In the genomic region with DNA sequence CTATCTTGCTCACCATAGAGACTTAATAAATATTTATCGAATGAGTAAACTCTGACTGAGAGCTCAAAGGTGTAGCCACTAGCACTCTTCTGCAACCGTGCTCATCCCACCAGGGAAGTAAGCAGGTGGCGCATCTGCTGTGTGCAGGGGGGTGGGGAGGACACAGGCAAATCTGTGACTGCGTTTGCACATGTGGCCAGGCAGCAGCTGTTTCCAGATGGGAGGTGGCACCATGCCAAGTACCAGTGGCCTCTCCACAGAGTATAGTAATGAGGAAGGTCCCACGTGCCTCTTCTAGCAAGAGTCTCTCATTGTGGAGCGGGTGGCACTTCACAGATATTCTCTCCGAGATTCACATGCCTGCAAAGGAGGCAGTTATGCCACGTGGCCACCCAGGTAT, we compare ENCODE assay signal across 10 mouse cellular contexts.
DNase-seq lines count a peak whose midpoint lies in the region; ATAC-seq and TF ChIP-seq lines count a peak whose summit lies in the region.
"Had no signal": no experiment of that assay in that cellular context is flagged by ENCODE, and none has a peak within 500 bp of the region (broad histone marks: within the 10 kb centered on the region; RNA-seq: fewer than 3 reads in every experiment).

No protein-coding gene starts in this region.

- peaks cover 17% of the 10 kb centered on the region for H3K4me1 ChIP-seq in limb, embryonic 13.5 days
- H3K4me1 ChIP-seq in limb, embryonic 10.5 days = peaks cover 9% of the 10 kb centered on the region
- no peaks in the 10 kb centered on the region for H3K4me1 ChIP-seq in lung, postnatal 0 days (ENCODE audit: insufficient read depth, low read depth, low read length)
- H3K4me1 ChIP-seq: liver, embryonic 15.5 days had no signal

- no peaks in the 10 kb centered on the region for H3K9me3 ChIP-seq in limb, embryonic 13.5 days
- H3K9me3 ChIP-seq in limb, embryonic 10.5 days (replicated peaks) = no peaks in the 10 kb centered on the region
- no peaks in the 10 kb centered on the region for H3K9me3 ChIP-seq in lung, postnatal 0 days (ENCODE audit: low read length)
- H3K9me3 ChIP-seq: liver, embryonic 15.5 days had no signal

- no peak overlapping the region for H3K4me3 ChIP-seq in limb, embryonic 13.5 days
- no peak overlapping the region for H3K4me3 ChIP-seq in limb, embryonic 10.5 days
- H3K4me3 ChIP-seq in lung, postnatal 0 days (ENCODE audit: low read depth, low read length) = no peak overlapping the region
- H3K4me3 ChIP-seq: liver, embryonic 15.5 days had no signal

- peak; percentile 54; the same call in 1 of the 2 replicates for ATAC-seq in limb, embryonic 13.5 days (ENCODE audit: low FRiP score, low read depth)
- peak; percentile 53 for ATAC-seq in lung, postnatal 0 days

- H3K36me3 ChIP-seq in limb, embryonic 13.5 days = no peaks in the 10 kb centered on the region
- no peaks in the 10 kb centered on the region for H3K36me3 ChIP-seq in limb, embryonic 10.5 days
- H3K36me3 ChIP-seq in lung, postnatal 0 days (ENCODE audit: insufficient read depth, low read length) = no peaks in the 10 kb centered on the region
- H3K36me3 ChIP-seq: liver, embryonic 15.5 days had no signal

- H3K27ac ChIP-seq in limb, embryonic 13.5 days = no peak overlapping the region
- no peak overlapping the region for H3K27ac ChIP-seq in limb, embryonic 10.5 days
- H3K27ac ChIP-seq in lung, postnatal 0 days (ENCODE audit: low read length) = no peak overlapping the region
- H3K27ac ChIP-seq: kidney, postnatal 0 days; liver, embryonic 15.5 days had no signal

- no peak for TF ChIP-seq CTCF in brain, embryonic 14.5 days (IDR thresholded peaks at IDR 0.05; ENCODE audit: borderline replicate concordance, extremely low read depth, insufficient read depth, insufficient read length)
- TF ChIP-seq CTCF in lung, postnatal 0 days (IDR thresholded peaks at IDR 0.05) = no peak

- DNase-seq in gastrocnemius, postnatal 10 days = peak; percentile 32
- no peak for DNase-seq in gastrocnemius, postnatal 25 days
- no peak for DNase-seq in limb, embryonic 10.5 days (ENCODE audit: low spot score)
- peak; percentile 74 for DNase-seq in brain, embryonic 14.5 days (ENCODE audit: low read depth)
- DNase-seq in lung, postnatal 0 days (ENCODE audit: low spot score) = peak; percentile 33
- DNase-seq in layer of hippocampus, postnatal 25 days (ENCODE audit: extremely low spot score in 1 of 2, low spot score in 1 of 2) = no peak
- no peak for DNase-seq in left cerebral cortex, adult 8-10 months (ENCODE audit: low spot score in 2 of 2)

- H3K27me3 ChIP-seq in limb, embryonic 13.5 days = no peaks in the 10 kb centered on the region
- H3K27me3 ChIP-seq in limb, embryonic 10.5 days (ENCODE audit: low read depth, poor library complexity, severe bottlenecking) = no peaks in the 10 kb centered on the region
- no peaks in the 10 kb centered on the region for H3K27me3 ChIP-seq in lung, postnatal 0 days (replicated peaks; ENCODE audit: insufficient read depth, low read length)
- H3K27me3 ChIP-seq: liver, embryonic 15.5 days had no signal

- TF ChIP-seq POLR2A in brain, embryonic 14.5 days (IDR thresholded peaks at IDR 0.05; ENCODE audit: borderline replicate concordance, extremely low read depth, insufficient read depth, insufficient read length, poor library complexity, severe bottlenecking) = no peak

- no peak overlapping the region for H3K4me2 ChIP-seq in limb, embryonic 13.5 days (replicated peaks)
- no peak overlapping the region for H3K4me2 ChIP-seq in lung, postnatal 0 days (replicated peaks; ENCODE audit: low read depth, low read length)
- H3K4me2 ChIP-seq: liver, embryonic 15.5 days had no signal

- 52% methylated on average over 8 of the region's 8 CpGs for WGBS in limb, embryonic 13.5 days
- WGBS in limb, embryonic 10.5 days = 90% methylated on average over 8 of the region's 8 CpGs
- WGBS in lung, postnatal 0 days = 44% methylated on average over 8 of the region's 8 CpGs

- no peak overlapping the region for H3K9ac ChIP-seq in limb, embryonic 13.5 days
- no peak overlapping the region for H3K9ac ChIP-seq in lung, postnatal 0 days (replicated peaks; ENCODE audit: low read depth)
- H3K9ac ChIP-seq: liver, embryonic 15.5 days had no signal

- TF ChIP-seq EP300 in lung, postnatal 0 days (IDR thresholded peaks at IDR 0.05) = no peak

Comparison
In these comparisons a context has a peak if more than half of its experiments do, and no peak if none do; other contexts are left out.
1. DNase-seq: peak in gastrocnemius, postnatal 10 days (single experiment), brain, embryonic 14.5 days (single experiment) and lung, postnatal 0 days (single experiment); none in gastrocnemius, postnatal 25 days (single experiment), limb, embryonic 10.5 days (single experiment), layer of hippocampus, postnatal 25 days (0 of 2) and left cerebral cortex, adult 8-10 months (0 of 2).